8 mouse cellular contexts compared by ENCODE assay signal in genomic region chr7:64155687-64156086, GRCm38 (mm10). TPM values are rescaled to one million over a fixed set of nuclear protein-coding genes. Genes with fewer than 3 reads are reported as not detected.
A peak's percentile ranks its signal among the peaks of the same experiment; 100 is the strongest.
DNase-seq lines count a peak whose midpoint lies in the region; ATAC-seq lines count a peak whose summit lies in the region.

No protein-coding gene starts in this region.

- no peaks in the 10 kb centered on the region for H3K36me3 ChIP-seq in intestine, embryonic 15.5 days
- H3K36me3 ChIP-seq in megakaryocyte, embryonic 14.5 days (replicated peaks; ENCODE audit: low read length), result no peaks in the 10 kb centered on the region

- no peak overlapping the region for H3K27ac ChIP-seq in intestine, embryonic 15.5 days

- 6% methylated on average over 10 of the region's 10 CpGs for WGBS in intestine, embryonic 15.5 days

- peak overlapping the region; percentile 52 for H3K4me2 ChIP-seq in intestine, embryonic 15.5 days (replicated peaks)

- H3K27me3 ChIP-seq in intestine, embryonic 15.5 days (replicated peaks), result no peaks in the 10 kb centered on the region
- peaks cover 28% of the 10 kb centered on the region for H3K27me3 ChIP-seq in megakaryocyte, embryonic 14.5 days (replicated peaks)

- no peak overlapping the region for H3K9ac ChIP-seq in intestine, embryonic 15.5 days

- no peaks in the 10 kb centered on the region for H3K9me3 ChIP-seq in intestine, embryonic 15.5 days
- H3K9me3 ChIP-seq in megakaryocyte, embryonic 14.5 days, result peaks cover 8% of the 10 kb centered on the region

- no peaks in the 10 kb centered on the region; the same call in 1 of the 2 replicates for H3K4me1 ChIP-seq in intestine, embryonic 15.5 days (replicated peaks)
- peaks cover 37% of the 10 kb centered on the region for H3K4me1 ChIP-seq in megakaryocyte, embryonic 14.5 days

- intact Hi-C loops in left cerebral cortex, postnatal 10 days (cut with DNase I), result loop anchor here (10.0 kb wide), 5 partner anchors 101 to 831 kb away; partner anchors contain the start of gene Klf13

- peak; percentile 85 to 90 for DNase-seq in adrenal gland, postnatal 36 days
- peak; percentile 69 for DNase-seq in embryo, embryonic 9.5 days (ENCODE audit: extremely low spot score)
- peak; percentile 31 to 61 for DNase-seq in gastrocnemius, postnatal 4 days (ENCODE audit: low spot score in 2 of 2)
- peak; percentile 88 to 90 for DNase-seq in left cerebral cortex, postnatal 10 days (ENCODE audit: extremely low spot score in 1 of 2, low spot score in 2 of 2)
- peak; percentile 79 for DNase-seq in right cerebral cortex, postnatal 14 days

- ATAC-seq in intestine, embryonic 15.5 days, result peak; percentile 94
- no peak for ATAC-seq in erythroblast, adult 5-6 weeks (replicated peaks; ENCODE audit: low FRiP score, poor library complexity, severe bottlenecking)

- peak overlapping the region; percentile 17 for H3K4me3 ChIP-seq in intestine, embryonic 15.5 days (replicated peaks)
- peak overlapping the region; percentile 85 for H3K4me3 ChIP-seq in megakaryocyte, embryonic 14.5 days (replicated peaks)

RNA-seq across cellular contexts. Expression of gene Trpm1, which starts 2.1 kb away (rescaled TPM):
- not detected for total RNA-seq in adrenal gland, postnatal 36 days (2021)
- 1 to 10 TPM in 1 of 2 experiments, under 1 TPM in 1; 0.44 to 1.4 TPM for total RNA-seq in gastrocnemius, postnatal 4 days (2021)
- not detected in 2 replicates for polyA plus RNA-seq in intestine, embryonic 15.5 days (2015; fragmentation: Nextera tagmentation; extraction: Ambion mirVana)
- under 1 TPM; 0.81 to 0.89 TPM for total RNA-seq in left cerebral cortex, postnatal 10 days (2021)
- 0.16 TPM in 1 of 2 replicates, not detected in the other for polyA plus RNA-seq in megakaryocyte, embryonic 14.5 days (2012; ENCODE audit: insufficient read depth, low replicate concordance)
- not detected in 2 replicates for total RNA-seq in erythroblast, adult 5-6 weeks (2015; ENCODE audit: low replicate concordance)
- total RNA-seq in erythroblast, adult 5-6 weeks (2017; ENCODE audit: low replicate concordance), result not detected in 2 replicates
